8 mouse cellular contexts compared by ENCODE assay signal in genomic region chr13:16017338-16017737, GRCm38 (mm10). TPM values are rescaled to one million over a fixed set of nuclear protein-coding genes. Genes with fewer than 3 reads are reported as not detected.
DNase-seq lines count a peak whose midpoint lies in the region; ATAC-seq lines count a peak whose summit lies in the region.

No protein-coding gene starts in this region.

- WGBS in liver, embryonic 13.5 days (ENCODE audit: insufficient replicate concordance), result under 1% methylated on average over 20 of the region's 20 CpGs

- H3K4me2 ChIP-seq in liver, embryonic 13.5 days, result peak overlapping the region; percentile 57

- H3K4me3 ChIP-seq in liver, embryonic 13.5 days (replicated peaks), result peak overlapping the region; percentile 42

- peaks cover 35% of the 10 kb centered on the region for H3K27me3 ChIP-seq in liver, embryonic 13.5 days

- 0 out of 2 replicates have a peak overlapping the region, but pooled peaks have one; percentile 6 for H3K9ac ChIP-seq in liver, embryonic 13.5 days

- H3K9me3 ChIP-seq in liver, embryonic 13.5 days (replicated peaks), result no peaks in the 10 kb centered on the region

- H3K4me1 ChIP-seq in liver, embryonic 13.5 days (replicated peaks), result 0 out of 2 replicates have a peak, but pooled peaks cover 3% of the 10 kb centered on the region

- H3K36me3 ChIP-seq in liver, embryonic 13.5 days, result no peaks in the 10 kb centered on the region

- H3K27ac ChIP-seq in liver, embryonic 13.5 days, result no peak overlapping the region

- DNase-seq in CD4-positive, CD25-positive, alpha-beta regulatory T cell, adult 2 months (ENCODE audit: low read depth, low spot score), result peak; percentile 16
- peak; percentile 17 for DNase-seq in thymus, postnatal 4 days
- no peak for DNase-seq in thymus, postnatal 0 days (ENCODE audit: low spot score)
- no peak for DNase-seq in liver, embryonic 13.5 days
- DNase-seq in left cerebral cortex, postnatal 25 days (ENCODE audit: low spot score in 2 of 2), result no peak
- DNase-seq in urinary bladder, postnatal 36 days (ENCODE audit: low spot score in 2 of 2), result no peak
- no peak for DNase-seq in adrenal gland, adult 2 months

- ATAC-seq in CD4-positive, CD25-positive, alpha-beta regulatory T cell, adult 4 months, result no peak
- ATAC-seq in liver, embryonic 13.5 days (ENCODE audit: low read depth), result no peak

- intact Hi-C loops in left cerebral cortex, postnatal 25 days (cut with DNase I), result loop anchor here (5.0 to 10.0 kb wide), 2 partner anchors 340 to 837 kb away; no protein-coding TSS in a partner anchor

RNA-seq across cellular contexts. Expression of gene Inhba, which starts 5.7 kb away (rescaled TPM):
- not detected for polyA plus RNA-seq in CD4-positive, CD25-positive, alpha-beta regulatory T cell, adult 4 months (2017; shearing (Covaris generic))
- polyA plus RNA-seq in thymus, postnatal 0 days (2015; fragmentation: Nextera tagmentation; extraction: Ambion mirVana), result 0.25 and 0.26 TPM in 2 replicates
- 0.97 and 1.1 TPM in 2 replicates for polyA plus RNA-seq in liver, embryonic 13.5 days (2015; fragmentation: Nextera tagmentation; extraction: Ambion mirVana)
- total RNA-seq in left cerebral cortex, postnatal 25 days (2021), result 10 to 100 TPM; 16.7 to 20.4 TPM
- total RNA-seq in adrenal gland, adult 2 months (2021), result 1 to 10 TPM; 1.1 to 2.0 TPM
- 0.16 and 0.45 TPM in 2 replicates for polyA plus RNA-seq in adrenal gland, adult 2 months (2012; rRNA removed)

Comparison
In these comparisons a context has a peak if more than half of its experiments do, and no peak if none do; other contexts are left out.
1. DNase-seq: peak in CD4-positive, CD25-positive, alpha-beta regulatory T cell, adult 2 months (single experiment) and thymus, postnatal 4 days (single experiment); none in thymus, postnatal 0 days (single experiment), liver, embryonic 13.5 days (single experiment), left cerebral cortex, postnatal 25 days (0 of 2), urinary bladder, postnatal 36 days (0 of 2) and adrenal gland, adult 2 months (single experiment).